Mouse (Mus musculus): ENCODE measurements around the gene Prn. TPM values are rescaled to one million over a fixed set of nuclear protein-coding genes. Genes with fewer than 3 reads are reported as not detected.

The Prn gene
- total and polyA plus RNA-seq, 3 experiments, result not detected

DNA sequence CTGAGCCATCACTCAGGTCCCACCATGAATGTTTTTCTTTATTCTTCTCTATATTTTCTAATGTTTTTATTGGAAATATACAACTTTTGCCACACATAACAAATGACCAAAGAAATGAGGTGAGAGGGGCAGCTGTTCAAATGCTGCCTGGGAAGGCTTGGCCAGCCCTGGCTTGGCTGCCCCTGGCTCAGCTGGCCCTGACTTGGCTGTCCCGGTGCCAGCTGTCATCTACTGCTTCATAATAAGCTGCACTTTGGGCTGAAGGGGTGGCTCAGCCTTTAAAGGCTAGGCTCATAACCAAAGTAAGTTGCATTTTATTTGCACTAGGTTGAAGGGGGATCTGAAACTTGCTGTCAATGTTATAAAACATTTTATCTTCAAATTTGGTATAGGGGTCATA, 2.9 kb upstream of the Prn start:
- no peak overlapping the region for H3K27ac ChIP-seq (ENCODE audit: control insufficient read depth, low read depth, low read length)
- no peak overlapping the region for H3K4me3 ChIP-seq (ENCODE audit: control insufficient read depth in 1 of 2, insufficient read depth in 1 of 2, low read depth in 2 of 2, low read length in 2 of 2)
- no peaks in the 10 kb centered on the region for H3K9me3 ChIP-seq (replicated peaks; ENCODE audit: insufficient read depth, low read length)
- no peak for TF ChIP-seq CTCF (IDR thresholded peaks at IDR 0.05 in 2 of 3, conservative IDR thresholded peaks at IDR 0.05 in 1 of 3; ENCODE audit: control insufficient read depth in 1 of 3, insufficient read depth in 1 of 3, low read depth in 2 of 3, low read length in 3 of 3, poor library complexity in 1 of 3, severe bottlenecking in 1 of 3)
- no peak for TF ChIP-seq POLR2AphosphoS2 (IDR thresholded peaks at IDR 0.05; ENCODE audit: low read length)
- TF ChIP-seq CHD1 (IDR thresholded peaks at IDR 0.05; ENCODE audit: low read depth, low read length), result no peak
- TF ChIP-seq ETS1 (IDR thresholded peaks at IDR 0.05; ENCODE audit: low read depth, low read length), result no peak
- TF ChIP-seq USF2 (IDR thresholded peaks at IDR 0.05; ENCODE audit: borderline replicate concordance in 1 of 2, insufficient read depth in 1 of 2, low read depth in 1 of 2, low read length in 2 of 2), result no peak
- no peak for TF ChIP-seq GATA1 (IDR thresholded peaks at IDR 0.05; ENCODE audit: low read depth, low read length)
- TF ChIP-seq RAD21 (IDR thresholded peaks at IDR 0.05; ENCODE audit: low read depth, low read length), result no peak
- no peak for TF ChIP-seq MAFK (IDR thresholded peaks at IDR 0.05; ENCODE audit: borderline replicate concordance, low read depth, low read length)
- TF ChIP-seq TCF12 (IDR thresholded peaks at IDR 0.05; ENCODE audit: low read depth, low read length), result no peak
- TF ChIP-seq UBTF (IDR thresholded peaks at IDR 0.05; ENCODE audit: borderline replicate concordance, insufficient read depth, low read depth, low read length), result no peak
- no peak for TF ChIP-seq ZNF384 (IDR thresholded peaks at IDR 0.05; ENCODE audit: low read depth, low read length)
- H3K27me3 ChIP-seq (ENCODE audit: control insufficient read depth in 1 of 2, insufficient read depth in 2 of 2, low read length in 2 of 2), result no peaks in the 10 kb centered on the region
- no peaks in the 10 kb centered on the region; the same call in 1 of the 2 replicates for H3K79me2 ChIP-seq (ENCODE audit: control insufficient read depth, insufficient read depth, low read length, poor library complexity)
- H3K9ac ChIP-seq (ENCODE audit: control insufficient read depth, low read depth, low read length, poor library complexity, severe bottlenecking), result no peak overlapping the region
- peaks cover 20 to 34% of the 10 kb centered on the region in 2 experiments for H3K4me1 ChIP-seq (ENCODE audit: control insufficient read depth in 1 of 2, insufficient read depth in 2 of 2, low read length in 2 of 2)
- peaks cover 0 to 22% of the 10 kb centered on the region in 2 experiments; a peak in 2 of 4 replicates for H3K36me3 ChIP-seq (ENCODE audit: control insufficient read depth in 1 of 2, insufficient read depth in 2 of 2, low read length in 2 of 2)
- DNase-seq (ENCODE audit: low read depth, low spot score), result no peak

- TF ChIP-seq MAX (IDR thresholded peaks at IDR 0.05; ENCODE audit: low read length), result peak; percentile 56; the same call in 1 of the 2 replicates
- no peak for TF ChIP-seq CTCF (IDR thresholded peaks at IDR 0.05 in 2 of 3, conservative IDR thresholded peaks at IDR 0.05 in 1 of 3; ENCODE audit: control insufficient read depth in 1 of 3, insufficient read depth in 1 of 3, low read depth in 2 of 3, low read length in 3 of 3, poor library complexity in 1 of 3, severe bottlenecking in 1 of 3)
- TF ChIP-seq BHLHE40 (IDR thresholded peaks at IDR 0.05; ENCODE audit: borderline replicate concordance, low read depth, low read length), result no peak
- TF ChIP-seq MAZ (IDR thresholded peaks at IDR 0.05; ENCODE audit: low read depth, low read length), result no peak
- no peak for TF ChIP-seq JUND (IDR thresholded peaks at IDR 0.05; ENCODE audit: low read depth, low read length)
- no peak for TF ChIP-seq POLR2AphosphoS5 (IDR thresholded peaks at IDR 0.05; ENCODE audit: borderline replicate concordance, low read depth, low read length)
- TF ChIP-seq GATA1 (IDR thresholded peaks at IDR 0.05; ENCODE audit: low read depth, low read length), result no peak
- TF ChIP-seq ELF1 (IDR thresholded peaks at IDR 0.05; ENCODE audit: low read depth, low read length), result no peak
- TF ChIP-seq UBTF (IDR thresholded peaks at IDR 0.05; ENCODE audit: borderline replicate concordance, insufficient read depth, low read depth, low read length), result no peak
- no peak for TF ChIP-seq TAL1 (IDR thresholded peaks at IDR 0.05; ENCODE audit: low read length)
- no peak for TF ChIP-seq GABPA (IDR thresholded peaks at IDR 0.05; ENCODE audit: low read depth, low read length)
- no peak for TF ChIP-seq USF1 (IDR thresholded peaks at IDR 0.05; ENCODE audit: low read depth, low read length)
- no peak for TF ChIP-seq POLR2A (IDR thresholded peaks at IDR 0.05; ENCODE audit: control insufficient read depth in 1 of 2, insufficient read depth in 1 of 2, low read depth in 1 of 2, low read length in 2 of 2, poor library complexity in 1 of 2)
- no peak for TF ChIP-seq CHD1 (IDR thresholded peaks at IDR 0.05; ENCODE audit: low read depth, low read length)
- no peak for TF ChIP-seq HCFC1 (IDR thresholded peaks at IDR 0.05; ENCODE audit: low read depth, low read length)
- peak; percentile 25; the same call in 1 of the 2 replicates for TF ChIP-seq MYC (IDR thresholded peaks at IDR 0.05; ENCODE audit: low read depth, low read length)
- TF ChIP-seq NELFE (IDR thresholded peaks at IDR 0.05; ENCODE audit: low read depth, low read length), result no peak
- no peak for TF ChIP-seq USF2 (IDR thresholded peaks at IDR 0.05; ENCODE audit: borderline replicate concordance in 1 of 2, insufficient read depth in 1 of 2, low read depth in 1 of 2, low read length in 2 of 2)
- TF ChIP-seq MXI1 (IDR thresholded peaks at IDR 0.05; ENCODE audit: low read depth, low read length), result peak; percentile 36; the same call in 1 of the 2 replicates
- TF ChIP-seq TCF12 (IDR thresholded peaks at IDR 0.05; ENCODE audit: low read depth, low read length), result no peak
- 0 out of 4 replicates have a peak, but pooled peaks of 1 of the 2 experiments have one; percentile 5 for TF ChIP-seq EP300 (IDR thresholded peaks at IDR 0.05; ENCODE audit: low read depth in 1 of 2, low read length in 2 of 2)
- no peak for TF ChIP-seq MEF2A (IDR thresholded peaks at IDR 0.05; ENCODE audit: extremely low read depth, insufficient replicate concordance, low read depth, low read length, poor library complexity, severe bottlenecking)
- Histone ChIP-seq H3K4me3 (ENCODE audit: control insufficient read depth in 1 of 2, insufficient read depth in 1 of 2, low read depth in 2 of 2, low read length in 2 of 2) (no peak overlapping the region), H3K27me3 (ENCODE audit: control insufficient read depth in 1 of 2, insufficient read depth in 2 of 2, low read length in 2 of 2) (no peaks in the 10 kb centered on the region), H3K79me2 (ENCODE audit: control insufficient read depth, insufficient read depth, low read length, poor library complexity) (no peaks in the 10 kb centered on the region; the same call in 1 of the 2 replicates), H3K9me3 (replicated peaks; ENCODE audit: insufficient read depth, low read length) (no peaks in the 10 kb centered on the region), H3K36me3 (ENCODE audit: control insufficient read depth in 1 of 2, insufficient read depth in 2 of 2, low read length in 2 of 2) (peaks cover 0 to 22% of the 10 kb centered on the region in 2 experiments; a peak in 2 of 4 replicates), H3K9ac (ENCODE audit: control insufficient read depth, low read depth, low read length, poor library complexity, severe bottlenecking) (no peak overlapping the region), H3K4me1 (ENCODE audit: control insufficient read depth in 1 of 2, insufficient read depth in 2 of 2, low read length in 2 of 2) (peaks cover 20 to 34% of the 10 kb centered on the region in 2 experiments), H3K27ac (ENCODE audit: control insufficient read depth, low read depth, low read length) (no peak overlapping the region)
- peak; percentile 60 for DNase-seq (ENCODE audit: low read depth, low spot score)
Observed at GRCm38 (mm10) chr2:131907311-131907710, 2.4 kb upstream of the Prn start.
